Mouse (Mus musculus): ENCODE measurements around the gene Mettl26. TPM values are rescaled to one million over a fixed set of nuclear protein-coding genes. Genes with fewer than 3 reads are reported as not detected.

Gene Mettl26
- polyA plus RNA-seq, 1 experiment from 2014 or later: 58.2 TPM

Small RNA genes lying within 50 kb of the gene (microRNA-seq; reads per million reads assigned to microRNA genes)
- gene Mir3082: 0.88 reads per million

Other genes with a start within 250 kb of the Mettl26 start
- gene Gng13, start 157.9 kb upstream of the Mettl26 start, polyA plus RNA-seq (2014; fragmentation: Nextera tagmentation; extraction: Ambion mirVana): 4.3 and 6.0 TPM in 2 replicates
- gene Chtf18, start 147.7 kb upstream of the Mettl26 start, polyA plus RNA-seq (2014; fragmentation: Nextera tagmentation; extraction: Ambion mirVana): 4.5 and 5.0 TPM in 2 replicates
- 25.7 and 28.1 TPM in 2 replicates for gene Rpusd1, start 147.4 kb upstream of the Mettl26 start, polyA plus RNA-seq (2014; fragmentation: Nextera tagmentation; extraction: Ambion mirVana)
- gene Mslnl, start 139.0 kb upstream of the Mettl26 start, polyA plus RNA-seq (2014; fragmentation: Nextera tagmentation; extraction: Ambion mirVana): not detected in 2 replicates
- 0.72 TPM in 1 of 2 replicates, not detected in the other for gene Msln, start 120.7 kb upstream of the Mettl26 start, polyA plus RNA-seq (2014; fragmentation: Nextera tagmentation; extraction: Ambion mirVana)
- gene Narfl, start 101.3 kb upstream of the Mettl26 start, polyA plus RNA-seq (2014; fragmentation: Nextera tagmentation; extraction: Ambion mirVana): 32.7 and 33.3 TPM in 2 replicates
- gene Haghl, start 89.4 kb upstream of the Mettl26 start, polyA plus RNA-seq (2014; fragmentation: Nextera tagmentation; extraction: Ambion mirVana): 155 and 181 TPM in 2 replicates
- gene Ccdc78, start 88.5 kb upstream of the Mettl26 start, polyA plus RNA-seq (2014; fragmentation: Nextera tagmentation; extraction: Ambion mirVana): 0.18 and 0.20 TPM in 2 replicates
- 89.0 and 103 TPM in 2 replicates for gene Fam173a, start 82.2 kb upstream of the Mettl26 start, polyA plus RNA-seq (2014; fragmentation: Nextera tagmentation; extraction: Ambion mirVana)
- not detected in 2 replicates for gene AC134908.4, start 79.4 kb upstream of the Mettl26 start, polyA plus RNA-seq (2014; fragmentation: Nextera tagmentation; extraction: Ambion mirVana)
- gene Metrn, start 77.9 kb upstream of the Mettl26 start, polyA plus RNA-seq (2014; fragmentation: Nextera tagmentation; extraction: Ambion mirVana): 5.8 and 9.7 TPM in 2 replicates
- 37.2 and 39.8 TPM in 2 replicates for gene Fbxl16, start 66.0 kb upstream of the Mettl26 start, polyA plus RNA-seq (2014; fragmentation: Nextera tagmentation; extraction: Ambion mirVana)
- 30.0 and 31.7 TPM in 2 replicates for gene Wdr24, start 51.4 kb upstream of the Mettl26 start, polyA plus RNA-seq (2014; fragmentation: Nextera tagmentation; extraction: Ambion mirVana)
- 48.9 and 50.2 TPM in 2 replicates for gene Jmjd8, start 46.2 kb upstream of the Mettl26 start, polyA plus RNA-seq (2014; fragmentation: Nextera tagmentation; extraction: Ambion mirVana)
- gene Stub1, start 41.7 kb upstream of the Mettl26 start, polyA plus RNA-seq (2014; fragmentation: Nextera tagmentation; extraction: Ambion mirVana): 310 and 386 TPM in 2 replicates
- gene Rhbdl1, start 37.8 kb upstream of the Mettl26 start, polyA plus RNA-seq (2014; fragmentation: Nextera tagmentation; extraction: Ambion mirVana): 45.5 and 57.4 TPM in 2 replicates
- 8.0 and 12.9 TPM in 2 replicates for gene Gm20683, start 33.3 kb upstream of the Mettl26 start, polyA plus RNA-seq (2014; fragmentation: Nextera tagmentation; extraction: Ambion mirVana)
- gene Rhot2, start 30.2 kb upstream of the Mettl26 start, polyA plus RNA-seq (2014; fragmentation: Nextera tagmentation; extraction: Ambion mirVana): 9.6 and 16.8 TPM in 2 replicates
- 14.4 and 17.1 TPM in 2 replicates for gene Wdr90, start 13.6 kb upstream of the Mettl26 start, polyA plus RNA-seq (2014; fragmentation: Nextera tagmentation; extraction: Ambion mirVana)
- 13.9 and 19.3 TPM in 2 replicates for gene Mcrip2, start 6.3 kb upstream of the Mettl26 start, polyA plus RNA-seq (2014; fragmentation: Nextera tagmentation; extraction: Ambion mirVana)
- 0.61 and 0.70 TPM in 2 replicates for gene Wfikkn1, start 5.8 kb downstream of the Mettl26 start, polyA plus RNA-seq (2014; fragmentation: Nextera tagmentation; extraction: Ambion mirVana)
- gene Rab40c, start 44.7 kb downstream of the Mettl26 start, polyA plus RNA-seq (2014; fragmentation: Nextera tagmentation; extraction: Ambion mirVana): 29.4 and 46.9 TPM in 2 replicates
- 53.6 and 57.9 TPM in 2 replicates for gene Pigq, start 69.9 kb downstream of the Mettl26 start, polyA plus RNA-seq (2014; fragmentation: Nextera tagmentation; extraction: Ambion mirVana)
- 0.16 and 0.32 TPM in 2 replicates for gene Nhlrc4, start 69.9 kb downstream of the Mettl26 start, polyA plus RNA-seq (2014; fragmentation: Nextera tagmentation; extraction: Ambion mirVana)
- 3.3 and 5.2 TPM in 2 replicates for gene A930017K11Rik, start 77.5 kb downstream of the Mettl26 start, polyA plus RNA-seq (2014; fragmentation: Nextera tagmentation; extraction: Ambion mirVana)
- 21.1 and 25.7 TPM in 2 replicates for gene Capn15, start 110.7 kb downstream of the Mettl26 start, polyA plus RNA-seq (2014; fragmentation: Nextera tagmentation; extraction: Ambion mirVana)
- 27.4 and 28.6 TPM in 2 replicates for gene Rab11fip3, start 194.5 kb downstream of the Mettl26 start, polyA plus RNA-seq (2014; fragmentation: Nextera tagmentation; extraction: Ambion mirVana)
- gene Decr2, start 215.3 kb downstream of the Mettl26 start, polyA plus RNA-seq (2014; fragmentation: Nextera tagmentation; extraction: Ambion mirVana): 21.0 and 21.5 TPM in 2 replicates
- 17.5 and 23.7 TPM in 2 replicates for gene Nme4, start 220.5 kb downstream of the Mettl26 start, polyA plus RNA-seq (2014; fragmentation: Nextera tagmentation; extraction: Ambion mirVana)
- 2.4 and 2.9 TPM in 2 replicates for gene Tmem8, start 238.2 kb downstream of the Mettl26 start, polyA plus RNA-seq (2014; fragmentation: Nextera tagmentation; extraction: Ambion mirVana)
- 170 and 190 TPM in 2 replicates for gene Mrpl28, start 248.4 kb downstream of the Mettl26 start, polyA plus RNA-seq (2014; fragmentation: Nextera tagmentation; extraction: Ambion mirVana)